20 mouse cellular contexts compared by ENCODE assay signal in the genomic region with DNA sequence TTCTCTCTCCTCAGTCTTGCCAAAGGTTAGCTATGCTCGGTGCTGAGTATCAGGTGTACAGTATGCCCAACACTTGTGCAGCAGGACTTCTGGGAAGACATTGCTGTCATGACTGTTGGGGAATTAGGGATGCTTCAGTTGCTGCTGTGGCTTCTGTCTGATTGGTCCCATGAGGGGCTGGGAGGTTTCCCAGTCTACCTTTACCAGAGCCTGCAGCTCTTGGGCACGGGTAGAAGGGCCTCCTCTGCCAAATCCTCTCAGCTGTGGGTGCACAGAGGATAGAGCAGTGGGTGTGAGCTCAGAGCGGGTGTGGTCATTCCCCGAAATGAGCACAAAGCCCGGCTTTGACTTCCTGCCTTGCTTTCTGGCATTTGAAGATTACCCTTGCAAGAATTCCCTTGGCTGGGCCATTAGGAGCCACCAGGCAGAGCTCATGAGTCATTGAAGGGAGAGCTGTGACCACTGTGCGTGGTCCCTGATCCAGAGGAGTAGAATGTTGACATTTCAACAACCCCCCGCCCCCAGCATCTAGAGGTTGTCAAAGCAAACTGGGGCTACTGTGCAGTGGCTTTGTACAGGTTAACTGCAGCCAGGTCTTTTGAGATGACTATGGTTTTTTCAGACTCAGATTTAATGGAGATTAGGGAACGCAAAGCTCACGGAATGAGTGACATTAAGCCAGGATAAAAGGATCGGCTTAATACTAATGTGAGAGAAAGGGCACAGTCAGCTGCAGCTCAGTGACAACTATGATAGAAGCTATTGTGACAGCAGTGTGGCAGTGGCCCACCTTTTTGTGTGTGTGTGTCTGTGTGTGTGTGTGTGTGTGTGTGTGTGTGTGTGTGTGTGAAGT. TPM values are rescaled to one million over a fixed set of nuclear protein-coding genes. Genes with fewer than 3 reads are reported as not detected.
DNase-seq lines count a peak whose midpoint lies in the region; ATAC-seq lines count a peak whose summit lies in the region.
"Had no signal": no experiment of that assay in that cellular context is flagged by ENCODE, and none has a peak within 500 bp of the region (broad histone marks: within the 10 kb centered on the region; RNA-seq: fewer than 3 reads in every experiment).

No protein-coding gene starts in this region.

- H3K27ac ChIP-seq in midbrain, embryonic 16.5 days (ENCODE audit: low read length): no peak overlapping the region
- H3K27ac ChIP-seq in forebrain, embryonic 14.5 days (ENCODE audit: low read depth, low read length): no peak overlapping the region
- H3K27ac ChIP-seq: forebrain, embryonic 13.5 days; hindbrain, embryonic 13.5 days; left cerebral cortex, adult 2 months; limb, embryonic 13.5 days; liver, embryonic 14.5 days had no signal

- no peak overlapping the region for H3K9ac ChIP-seq in midbrain, embryonic 16.5 days (ENCODE audit: low read depth, low read length)
- H3K9ac ChIP-seq in forebrain, embryonic 14.5 days (ENCODE audit: low read length): no peak overlapping the region
- H3K9ac ChIP-seq: forebrain, embryonic 13.5 days; hindbrain, embryonic 13.5 days; limb, embryonic 13.5 days; liver, embryonic 14.5 days had no signal

- H3K4me2 ChIP-seq in midbrain, embryonic 16.5 days (ENCODE audit: low read length): no peak overlapping the region
- no peak overlapping the region for H3K4me2 ChIP-seq in forebrain, embryonic 14.5 days (ENCODE audit: low read length)
- H3K4me2 ChIP-seq: forebrain, embryonic 13.5 days; hindbrain, embryonic 13.5 days; limb, embryonic 13.5 days had no signal

- ATAC-seq in midbrain, embryonic 16.5 days: peak; percentile 38; the same call in 1 of the 2 replicates
- no peak for ATAC-seq in forebrain, embryonic 14.5 days
- ATAC-seq: CD4-positive, CD25-positive, alpha-beta regulatory T cell, adult 4 months; forebrain, embryonic 13.5 days; intestine, postnatal 0 days had no signal

- H3K4me1 ChIP-seq in midbrain, embryonic 16.5 days (ENCODE audit: control insufficient read depth, insufficient read depth, low read length): peaks cover 7% of the 10 kb centered on the region; the same call in 1 of the 2 replicates
- peaks cover 9% of the 10 kb centered on the region for H3K4me1 ChIP-seq in forebrain, embryonic 14.5 days (ENCODE audit: control insufficient read depth, insufficient read depth, low read length)

- peak; percentile 25 for DNase-seq in 3134 (ENCODE audit: extremely low read depth, insufficient read length, low spot score)
- peak; percentile 62 for DNase-seq in Muller cell, postnatal 12 days (ENCODE audit: inconsistent ontology term)
- peak; percentile 3 for DNase-seq in induced T-regulatory cell, adult 2 months (ENCODE audit: low read depth)
- no peak for DNase-seq in layer of hippocampus, postnatal 10 days (ENCODE audit: low spot score in 2 of 2)
- DNase-seq in T-cell, adult 2 months (ENCODE audit: low spot score): no peak
- no peak for DNase-seq in forebrain, embryonic 14.5 days (ENCODE audit: low spot score)
- DNase-seq: adrenal gland, postnatal 14 days; cerebellum, adult 18-20 months; kidney, postnatal 10 days; right cerebral cortex, adult 18-20 months; thymus, adult 2 months had no signal

- WGBS in midbrain, embryonic 16.5 days: 32% methylated on average over 10 of the region's 10 CpGs
- 33% methylated on average over 10 of the region's 10 CpGs for WGBS in forebrain, embryonic 14.5 days

- no peaks in the 10 kb centered on the region for H3K9me3 ChIP-seq in midbrain, embryonic 16.5 days (replicated peaks; ENCODE audit: control insufficient read depth, low read length, poor library complexity, severe bottlenecking)
- H3K9me3 ChIP-seq in forebrain, embryonic 14.5 days (replicated peaks; ENCODE audit: control insufficient read depth, low read length): no peaks in the 10 kb centered on the region
- H3K9me3 ChIP-seq: forebrain, embryonic 13.5 days; hindbrain, embryonic 13.5 days; limb, embryonic 13.5 days had no signal

- no peak overlapping the region for H3K4me3 ChIP-seq in midbrain, embryonic 16.5 days (ENCODE audit: low read depth, low read length)
- no peak overlapping the region for H3K4me3 ChIP-seq in forebrain, embryonic 14.5 days (ENCODE audit: low read depth, low read length)
- H3K4me3 ChIP-seq: forebrain, embryonic 13.5 days; hindbrain, embryonic 13.5 days; left cerebral cortex, adult 2 months; limb, embryonic 13.5 days had no signal

- H3K36me3 ChIP-seq in midbrain, embryonic 16.5 days (ENCODE audit: control insufficient read depth, insufficient read depth, low read length): no peaks in the 10 kb centered on the region
- no peaks in the 10 kb centered on the region for H3K36me3 ChIP-seq in forebrain, embryonic 14.5 days (ENCODE audit: control insufficient read depth, insufficient read depth, low read length)
- H3K36me3 ChIP-seq: G1E; hindbrain, embryonic 13.5 days; limb, embryonic 13.5 days had no signal

- H3K27me3 ChIP-seq in midbrain, embryonic 16.5 days (ENCODE audit: control insufficient read depth, insufficient read depth, low read depth, low read length): no peaks in the 10 kb centered on the region; the same call in 1 of the 2 replicates
- H3K27me3 ChIP-seq in forebrain, embryonic 14.5 days (replicated peaks; ENCODE audit: control insufficient read depth, insufficient read depth, low read length): no peaks in the 10 kb centered on the region
- H3K27me3 ChIP-seq: forebrain, embryonic 13.5 days; limb, embryonic 13.5 days had no signal

RNA-seq across cellular contexts. Expression of a gene that starts 34.5 kb away (rescaled TPM):
- polyA plus RNA-seq in midbrain, embryonic 16.5 days (2015; fragmentation: Nextera tagmentation; extraction: Ambion mirVana): 12.3 and 21.0 TPM in 2 replicates
- 10 to 100 TPM; 81.4 to 86.1 TPM for total RNA-seq in layer of hippocampus, postnatal 10 days (2021)
- polyA plus RNA-seq in forebrain, embryonic 14.5 days (2014; fragmentation: Nextera tagmentation; extraction: Ambion mirVana): 8.1 and 10.8 TPM in 2 replicates
- total RNA-seq: G1E had no signal
- polyA plus RNA-seq: CD4-positive, CD25-positive, alpha-beta regulatory T cell, adult 4 months; G1E had no signal

Comparison
In these comparisons a context has a peak if more than half of its experiments do, and no peak if none do; other contexts are left out.
1. DNase-seq: peak in 3134 (single experiment), Muller cell, postnatal 12 days (single experiment) and induced T-regulatory cell, adult 2 months (single experiment); none in layer of hippocampus, postnatal 10 days (0 of 2), T-cell, adult 2 months (single experiment) and forebrain, embryonic 14.5 days (single experiment).